Mouse (Mus musculus) megakaryocyte, embryonic 14.5 days (primary cell): ENCODE data around the gene Slc35a5.

Experiments used
- FLI1 ChIP-seq: IDR thresholded peaks from 2 replicates; pipeline ENCODE4 v1.6.1; 2012; ENCODE audit warnings: low read length, inconsistent platforms, mixed read lengths
- GATA1 ChIP-seq: IDR thresholded peaks from 3 replicates; pipeline ENCODE4 v1.6.1; 2012; ENCODE audit warnings: mixed read lengths, low read length, inconsistent platforms, borderline replicate concordance

DNA sequence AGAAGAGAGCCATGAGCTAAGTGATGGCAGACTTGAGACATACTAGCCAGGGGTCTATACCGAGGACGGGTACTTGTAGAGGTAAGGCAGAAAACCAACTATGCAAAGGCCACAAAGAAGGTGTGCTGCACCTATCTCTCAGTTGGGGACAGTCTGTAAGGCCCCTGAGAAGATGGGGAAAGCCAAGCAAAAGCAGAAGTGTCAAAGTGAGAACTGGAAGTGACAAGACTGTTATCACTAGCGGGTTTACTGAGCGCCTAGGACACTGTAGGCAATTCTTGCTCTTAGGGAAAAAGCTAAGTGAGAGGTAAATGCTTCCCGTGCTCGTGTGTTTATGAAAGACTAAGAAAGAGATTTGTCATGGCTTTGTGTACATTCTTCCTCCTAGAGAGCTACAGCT, 13.4 kb downstream of the Slc35a5 start:
- no peak for TF ChIP-seq GATA1
- TF ChIP-seq FLI1, result no peak
